Mouse (Mus musculus) G1E (cell line): ENCODE measurements around the gene Spata33. TPM values are rescaled to one million over a fixed set of nuclear protein-coding genes. Genes with fewer than 3 reads are reported as not detected.

Experiments
- ATAC-seq: 2 replicates; pipeline ENCODE4 v1.8.0; 2016; ENCODE audit warnings: mild to moderate bottlenecking; ENCODE audit not compliant: insufficient number of reproducible peaks, poor library complexity, low FRiP score, severe bottlenecking; ENCODE audit errors: extremely low read depth
- DNase-seq: peaks from one replicate; pipeline ENCODE4 v3.0.0; 2012; ENCODE audit warnings: low spot score
- H3K27me3 ChIP-seq: 2 replicates; pipeline ENCODE4 v1.6.1; 2012; ENCODE audit warnings: mild to moderate bottlenecking, low read length, inconsistent platforms; ENCODE audit not compliant: insufficient read depth
- H3K36me3 ChIP-seq: replicated peaks from 2 replicates; pipeline ENCODE3; 2012; ENCODE audit warnings: mild to moderate bottlenecking, inconsistent platforms
- H3K4me1 ChIP-seq: 2 replicates; pipeline ENCODE4 v1.6.1; 2012; ENCODE audit warnings: low read depth, low read length, inconsistent platforms, mixed read lengths; ENCODE audit not compliant: insufficient read depth
- H3K4me3 ChIP-seq: 2 replicates; pipeline ENCODE4 v1.5.1; 2012; ENCODE audit warnings: low read depth, mild to moderate bottlenecking, inconsistent platforms, low read length, moderate library complexity, mixed read lengths
- H3K9me3 ChIP-seq: replicated peaks from 2 replicates; pipeline ENCODE4 v1.6.1; 2012; ENCODE audit warnings: inconsistent platforms
- CTCF ChIP-seq: IDR thresholded peaks from 2 replicates; pipeline ENCODE4 v1.5.1; 2012; ENCODE audit warnings: low read depth, low read length, inconsistent platforms, mixed read lengths
- GATA1 ChIP-seq: IDR thresholded peaks from 2 replicates; pipeline ENCODE4 v1.6.1; 2012; ENCODE audit warnings: borderline replicate concordance, low read length, inconsistent platforms, mixed read lengths
- GATA2 ChIP-seq: IDR thresholded peaks from 2 replicates; pipeline ENCODE4 v1.6.1; 2012; ENCODE audit warnings: low read depth, low read length, inconsistent platforms, borderline replicate concordance
- POLR2AphosphoS5 ChIP-seq: IDR thresholded peaks from 2 replicates; pipeline ENCODE4 v1.6.1; 2012; ENCODE audit warnings: low read depth, low read length, inconsistent platforms; ENCODE audit not compliant: insufficient replicate concordance
- TAL1 ChIP-seq: conservative IDR thresholded peaks from 2 replicates; pipeline ENCODE4 v1.6.1; 2012; ENCODE audit warnings: low read depth, low read length, inconsistent platforms, mixed read lengths
- polyA plus RNA-seq: library from polyadenylated mRNA; stranded (reverse); fragments of >175 nt; gene quantifications from 2 replicates; pipeline ENCODE4 v1.2.3, GENCODE M21; 2012
- total RNA-seq, 2 experiments: library from RNA; stranded (forward) in 1 of 2; stranded (reverse) in 1 of 2; fragments of 200-1000 nt in 1 of 2; fragments of >200 nt in 1 of 2; fragmentation: Nextera tagmentation in 1 of 2; gene quantifications; 2 replicates each; pipeline ENCODE4 v1.2.3; 2014 to 2017

Gene Spata33
- total and polyA plus RNA-seq, 3 experiments = 0.13 to 1.1 (median 0.30) TPM

GRCm38 (mm10) chr8:123231742-123232141, 19.1 kb downstream of the Spata33 start:
- peaks cover 39% of the 10 kb centered on the region for H3K4me1 ChIP-seq
- DNase-seq = no peak
- H3K27me3 ChIP-seq = peaks cover 23% of the 10 kb centered on the region
- peaks cover 71% of the 10 kb centered on the region for H3K36me3 ChIP-seq
- no peak overlapping the region for H3K4me3 ChIP-seq
- ATAC-seq = no peak
- TF ChIP-seq CTCF (no peak), GATA1 (no peak), POLR2AphosphoS5 (no peak), TAL1 (no peak), GATA2 (no peak)
- H3K9me3 ChIP-seq = no peaks in the 10 kb centered on the region

DNA sequence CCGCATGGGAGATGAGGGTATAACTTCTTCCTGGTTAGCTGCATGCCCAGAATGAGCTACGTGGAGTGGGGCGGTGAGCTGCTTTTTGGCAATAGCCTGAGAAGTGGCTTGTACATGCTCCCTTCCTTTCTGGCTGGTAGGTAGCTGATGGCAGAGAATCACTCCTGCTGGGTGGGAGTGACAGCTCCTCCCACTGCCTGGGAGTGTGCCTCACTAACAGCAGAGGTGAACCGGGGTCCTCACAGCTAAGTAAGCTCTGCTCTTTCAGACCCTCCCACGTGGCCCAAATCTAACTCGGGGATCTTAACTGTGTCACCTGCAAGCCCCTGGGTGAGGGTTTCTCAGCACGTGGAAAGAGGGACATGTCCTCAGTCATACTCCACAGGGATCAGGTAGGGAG, 19.9 kb downstream of the Spata33 start:
- TF ChIP-seq CTCF (no peak), GATA2 (no peak), TAL1 (no peak), POLR2AphosphoS5 (no peak), GATA1 (no peak)
- ATAC-seq (no peak), DNase-seq (no peak)
- H3K4me1 ChIP-seq = peaks cover 41% of the 10 kb centered on the region
- no peak overlapping the region for H3K4me3 ChIP-seq
- H3K27me3 ChIP-seq = peaks cover 27% of the 10 kb centered on the region
- no peaks in the 10 kb centered on the region for H3K9me3 ChIP-seq
- H3K36me3 ChIP-seq = peaks cover 63% of the 10 kb centered on the region

DNA sequence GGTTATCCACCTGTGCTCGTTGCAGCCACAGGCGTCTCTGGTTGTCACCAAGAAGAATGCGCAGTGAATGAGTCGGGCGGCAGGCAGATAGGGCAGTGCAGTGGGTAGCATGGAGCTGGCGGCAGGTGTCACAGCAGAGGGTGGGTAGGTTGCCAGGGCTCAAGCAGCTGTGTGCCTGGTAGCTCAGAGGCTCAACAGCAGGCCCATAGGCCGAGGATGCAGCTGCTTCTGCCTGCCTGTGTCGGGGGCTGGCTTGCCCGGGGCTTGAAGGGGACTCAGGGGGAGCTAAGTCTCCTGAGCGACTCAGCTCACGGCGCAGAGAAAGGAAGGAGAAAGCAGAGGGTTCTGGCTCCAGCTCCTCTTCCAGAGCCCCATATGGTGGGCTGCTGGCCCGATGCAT, 20.7 kb downstream of the Spata33 start:
- DNase-seq (no peak), ATAC-seq (no peak)
- Histone ChIP-seq H3K36me3 (peaks cover 56% of the 10 kb centered on the region), H3K9me3 (no peaks in the 10 kb centered on the region), H3K4me3 (no peak overlapping the region), H3K27me3 (peaks cover 27% of the 10 kb centered on the region), H3K4me1 (peaks cover 41% of the 10 kb centered on the region)
- no peak for TF ChIP-seq GATA2
- no peak for TF ChIP-seq TAL1
- TF ChIP-seq GATA1 = no peak
- TF ChIP-seq CTCF = no peak

DNA sequence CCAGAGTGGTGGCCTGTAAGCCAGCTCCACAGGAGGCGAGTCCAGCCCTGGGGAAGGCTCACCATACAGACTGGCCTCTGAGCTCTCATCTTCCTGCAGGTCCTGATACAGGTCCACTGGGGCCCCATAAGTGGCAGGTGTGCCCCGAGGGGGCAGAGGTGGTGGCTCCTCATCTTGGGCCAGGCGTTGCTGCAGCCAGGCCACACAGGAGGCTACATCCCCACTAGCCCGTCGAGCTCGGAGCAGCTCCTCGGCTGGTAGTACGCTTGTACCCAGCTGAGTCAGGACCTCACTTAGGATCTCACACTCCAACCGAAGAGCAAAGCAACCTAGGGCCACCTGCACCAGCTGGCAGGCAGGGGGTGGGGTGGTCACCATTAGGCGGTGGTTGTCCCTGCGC, 21.1 kb downstream of the Spata33 start:
- H3K4me3 ChIP-seq = no peak overlapping the region
- DNase-seq (no peak), ATAC-seq (no peak)
- H3K9me3 ChIP-seq = no peaks in the 10 kb centered on the region
- H3K4me1 ChIP-seq = peaks cover 41% of the 10 kb centered on the region
- no peak for TF ChIP-seq POLR2AphosphoS5
- TF ChIP-seq GATA1 = no peak
- TF ChIP-seq GATA2 = no peak
- TF ChIP-seq CTCF = no peak
- no peak for TF ChIP-seq TAL1
- peaks cover 27% of the 10 kb centered on the region for H3K27me3 ChIP-seq
- peaks cover 51% of the 10 kb centered on the region for H3K36me3 ChIP-seq

- H3K9me3 ChIP-seq = no peaks in the 10 kb centered on the region
- peaks cover 30% of the 10 kb centered on the region for H3K27me3 ChIP-seq
- peaks cover 41% of the 10 kb centered on the region for H3K4me1 ChIP-seq
- DNase-seq (no peak), ATAC-seq (no peak)
- TF ChIP-seq GATA1 (no peak), TAL1 (no peak), POLR2AphosphoS5 (no peak), CTCF (no peak), GATA2 (no peak)
- H3K36me3 ChIP-seq = peaks cover 39% of the 10 kb centered on the region
- peak overlapping the region; percentile 74 for H3K4me3 ChIP-seq
Observed at GRCm38 (mm10) chr8:123234918-123235519, 22.4 kb downstream of the Spata33 start.

- H3K4me3 ChIP-seq = peak within 1 kb of the TSS; percentile 74
- DNase-seq (peak; percentile 92), ATAC-seq (peak; percentile 92)
- peaks cover 30% of the 10 kb centered on the region for H3K27me3 ChIP-seq
- no peak for TF ChIP-seq POLR2AphosphoS5
- no peak for TF ChIP-seq GATA2
- no peak for TF ChIP-seq TAL1
- no peak for TF ChIP-seq GATA1
- no peak for TF ChIP-seq CTCF
- H3K36me3 ChIP-seq = peaks cover 34% of the 10 kb centered on the region
- peaks cover 41% of the 10 kb centered on the region for H3K4me1 ChIP-seq
- H3K9me3 ChIP-seq = no peaks in the 10 kb centered on the region
Observed at GRCm38 (mm10) chr8:123235520-123236497, 23.2 kb downstream of the Spata33 start, which contains the start of gene Spata2l. Gene Spata2l (minus strand): TSS chr8:123236233.
